Mouse (Mus musculus) embryonic fibroblast, embryonic 13.5 days (primary cell): ENCODE results near the gene Epyc.

ENCODE experiments used
- CTCF ChIP-seq: IDR thresholded peaks from 2 replicates; pipeline ENCODE4 v1.5.1; 2011; ENCODE audit warnings: mild to moderate bottlenecking, control low read depth, low read length, moderate library complexity, borderline replicate concordance; ENCODE audit not compliant: insufficient read depth
- POLR2A ChIP-seq: IDR thresholded peaks from 2 replicates; pipeline ENCODE4 v1.6.1; 2011; ENCODE audit warnings: low read depth, mild to moderate bottlenecking, control low read depth, low read length, moderate library complexity

DNA sequence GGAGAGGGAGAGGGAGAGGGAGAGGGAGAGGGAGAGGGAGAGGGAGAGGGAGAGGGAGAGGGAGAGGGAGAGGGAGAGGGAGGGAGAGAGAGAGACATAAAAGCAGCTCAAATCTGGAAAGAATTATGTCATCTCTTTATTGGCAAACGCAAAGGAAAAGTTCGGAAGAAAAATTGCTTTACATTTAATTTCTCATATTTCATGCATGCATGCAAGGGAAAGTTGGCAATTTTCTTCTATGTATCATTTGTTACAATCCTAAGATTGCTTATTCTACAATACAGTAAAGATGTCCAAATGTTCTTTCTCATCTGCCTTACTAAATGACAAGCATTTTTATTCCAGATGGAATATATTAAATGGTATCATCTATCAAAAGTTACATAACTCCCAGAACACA is 19.5 kb upstream of the Epyc start:
- TF ChIP-seq POLR2A (no peak), CTCF (no peak)
